In genomic region chr8:22004750-22005522, GRCm38 (mm10) we compare ENCODE assay signal across 16 mouse cellular contexts. TPM values are rescaled to one million over a fixed set of nuclear protein-coding genes. Genes with fewer than 3 reads are reported as not detected.
"Had no signal": no experiment of that assay in that cellular context is flagged by ENCODE, and none has a peak within 500 bp of the region (broad histone marks: within the 10 kb centered on the region; RNA-seq: fewer than 3 reads in every experiment).

No protein-coding gene starts in this region.

- H3K4me2 ChIP-seq: kidney, embryonic 15.5 days; neural tube, embryonic 13.5 days had no signal

- H3K27ac ChIP-seq: kidney, embryonic 15.5 days; left cerebral cortex, adult 2 months; neural tube, embryonic 13.5 days had no signal

- DNase-seq: kidney, adult 2 months; kidney, postnatal 14 days; lung, adult 18-20 months; right cerebral cortex, postnatal 14 days; thymus, adult 18-20 months; thymus, postnatal 14 days had no signal

- ATAC-seq: intestine, embryonic 16.5 days had no signal

- H3K4me3 ChIP-seq: kidney, embryonic 15.5 days; left cerebral cortex, adult 2 months; neural tube, embryonic 13.5 days had no signal

- H3K36me3 ChIP-seq: kidney, embryonic 15.5 days; neural tube, embryonic 13.5 days had no signal

- H3K4me1 ChIP-seq: kidney, embryonic 15.5 days; neural tube, embryonic 13.5 days had no signal

- H3K9me3 ChIP-seq: kidney, embryonic 15.5 days; neural tube, embryonic 13.5 days had no signal

- H3K27me3 ChIP-seq: kidney, embryonic 15.5 days; neural tube, embryonic 13.5 days had no signal

- H3K9ac ChIP-seq: kidney, embryonic 15.5 days; neural tube, embryonic 13.5 days had no signal

RNA-seq across cellular contexts. Expression of gene Ccdc70, which starts 35.4 kb away (rescaled TPM):
- polyA plus RNA-seq: intestine, embryonic 16.5 days; kidney, adult 2 months; kidney, embryonic 15.5 days; large intestine, adult 2 months; limb, embryonic 11.5 days; liver, adult 2 months; lung, embryonic 16.5 days; neural tube, embryonic 13.5 days; small intestine, adult 2 months; stomach, embryonic 14.5 days had no signal

RNA-seq across cellular contexts. Expression of gene Fam90a1a, which starts 46.4 kb away (rescaled TPM):
- polyA plus RNA-seq: intestine, embryonic 16.5 days; kidney, embryonic 15.5 days; large intestine, adult 2 months; limb, embryonic 11.5 days; liver, adult 2 months; lung, embryonic 16.5 days; neural tube, embryonic 13.5 days; small intestine, adult 2 months; stomach, embryonic 14.5 days had no signal

RNA-seq across cellular contexts. Expression of gene Defb13, which starts 58.4 kb away (rescaled TPM):
- polyA plus RNA-seq: intestine, embryonic 16.5 days; kidney, adult 2 months; kidney, embryonic 15.5 days; large intestine, adult 2 months; limb, embryonic 11.5 days; liver, adult 2 months; lung, embryonic 16.5 days; neural tube, embryonic 13.5 days; small intestine, adult 2 months; stomach, embryonic 14.5 days had no signal
